Mouse (Mus musculus) C2C12 (cell line): Measurements from ENCODE around the gene Kcnj15. TPM values are rescaled to one million over a fixed set of nuclear protein-coding genes. Genes with fewer than 3 reads are reported as not detected.
A peak's percentile ranks its signal among the peaks of the same experiment; 100 is the strongest.

ENCODE experiments used
- H3K27me3 ChIP-seq: one replicate; pipeline ENCODE4 v1.6.1; 2011; ENCODE audit not compliant: control insufficient read depth, insufficient read depth, insufficient read length
- H3K36me3 ChIP-seq: one replicate; pipeline ENCODE4 v1.6.1; 2011; ENCODE audit not compliant: control insufficient read depth, insufficient read depth
- H3K4me3 ChIP-seq: one replicate; pipeline ENCODE4 v1.5.1; 2011; ENCODE audit warnings: mild to moderate bottlenecking, control low read depth; ENCODE audit not compliant: poor library complexity, insufficient read depth, severe bottlenecking
- H3K79me2 ChIP-seq: one replicate; pipeline ENCODE4 v1.6.1; 2011; ENCODE audit not compliant: control insufficient read depth, insufficient read depth
- H3K79me3 ChIP-seq: one replicate; pipeline ENCODE4 v1.6.1; 2011; ENCODE audit warnings: low read depth, control low read depth
- H3ac ChIP-seq: one replicate; pipeline ENCODE3; 2011; ENCODE audit warnings: low read depth; ENCODE audit not compliant: control insufficient read depth, insufficient read length
- CEBPB ChIP-seq: IDR thresholded peaks from one replicate; pipeline ENCODE4 v1.6.1; 2011; ENCODE audit warnings: low read depth, mild to moderate bottlenecking, control low read depth, moderate library complexity
- CTCF ChIP-seq: IDR thresholded peaks from one replicate; pipeline ENCODE4 v1.5.1; 2011; ENCODE audit not compliant: control insufficient read depth, insufficient read depth, insufficient read length
- FOSL1 ChIP-seq: IDR thresholded peaks from one replicate; pipeline ENCODE4 v1.8.0; 2011; ENCODE audit warnings: mild to moderate bottlenecking, low read length; ENCODE audit not compliant: poor library complexity, insufficient read depth, severe bottlenecking
- MAX ChIP-seq: IDR thresholded peaks from one replicate; pipeline ENCODE4 v1.6.1; 2011; ENCODE audit warnings: mild to moderate bottlenecking, control low read depth
- MYOD1 ChIP-seq: IDR thresholded peaks from one replicate; pipeline ENCODE4 v1.6.1; 2011; ENCODE audit warnings: low read depth; ENCODE audit not compliant: control insufficient read depth, insufficient read length
- MYOG ChIP-seq: IDR thresholded peaks from one replicate; pipeline ENCODE4 v1.6.1; 2011; ENCODE audit not compliant: control insufficient read depth, insufficient read length; ENCODE audit errors: extremely low read depth
- USF1 ChIP-seq: IDR thresholded peaks from one replicate; pipeline ENCODE4 v1.6.1; 2011; ENCODE audit warnings: low read depth, mild to moderate bottlenecking, control low read depth, moderate library complexity
- polyA plus RNA-seq: library from polyadenylated mRNA; unstranded; fragments of >200 nt; fragmentation: generic; extraction: Trizol; gene quantifications from one replicate; pipeline ENCODE4 v1.2.1, GENCODE M21; 2012; ENCODE audit warnings: missing spikeins

The Kcnj15 gene
- polyA plus RNA-seq, 1 experiment, result 0.22 TPM

DNA sequence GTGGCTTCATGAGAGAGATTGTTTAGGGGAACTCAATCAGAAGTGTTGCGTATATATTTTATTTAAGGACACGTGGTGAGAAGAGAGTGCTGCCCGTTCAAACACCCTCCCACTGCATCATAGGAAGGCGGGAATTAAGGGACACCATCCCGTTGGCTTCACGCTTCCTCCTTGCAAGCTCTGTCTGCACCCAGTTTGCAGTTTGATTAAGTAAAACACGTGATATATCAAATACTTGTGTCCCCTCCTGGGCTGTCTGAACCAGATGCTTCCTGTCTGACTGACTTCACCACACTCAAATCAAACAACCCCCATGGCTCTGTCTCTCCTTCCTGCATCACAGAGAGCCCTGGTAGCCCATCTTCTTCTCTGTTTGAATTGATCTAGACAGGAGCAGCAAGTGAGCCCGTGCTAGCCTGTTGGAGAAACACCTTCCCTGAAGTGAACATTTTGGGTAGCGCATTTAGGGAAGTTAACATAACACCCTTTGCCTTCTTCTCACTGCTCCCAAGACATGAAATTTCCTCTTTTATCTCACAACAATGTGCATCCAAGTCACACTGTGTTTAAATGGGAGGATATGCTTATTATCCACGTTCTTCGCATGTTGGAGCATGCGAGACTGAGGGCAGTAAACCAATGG is 26.8 kb downstream of the Kcnj15 start:
- H3ac ChIP-seq, result no peak overlapping the region
- no peaks in the 10 kb centered on the region for H3K36me3 ChIP-seq
- TF ChIP-seq MYOG (no peak), CTCF (no peak), FOSL1 (no peak), USF1 (no peak), MAX (no peak), MYOD1 (no peak), CEBPB (no peak)
- no peak overlapping the region for H3K4me3 ChIP-seq
- no peaks in the 10 kb centered on the region for H3K79me3 ChIP-seq
- no peaks in the 10 kb centered on the region for H3K79me2 ChIP-seq
- no peaks in the 10 kb centered on the region for H3K27me3 ChIP-seq

DNA sequence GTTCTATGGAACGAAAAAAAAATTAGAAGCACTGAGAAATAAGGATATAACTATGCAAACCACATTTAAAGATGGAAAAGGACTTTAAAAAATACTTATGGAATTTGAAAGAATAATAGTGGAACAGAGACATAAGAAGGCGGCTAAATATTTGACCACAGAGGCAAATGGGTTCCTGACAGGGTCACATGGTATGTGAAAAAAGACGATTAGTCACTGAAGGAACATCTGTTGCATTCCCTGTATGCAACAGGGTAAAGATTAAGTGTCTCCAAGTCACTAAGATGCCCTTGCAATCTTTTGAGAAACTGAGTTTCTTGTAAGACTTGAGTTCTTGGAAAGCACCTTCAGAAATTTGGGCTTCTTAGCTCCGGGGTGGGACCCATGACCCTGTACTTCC is 27.7 kb downstream of the Kcnj15 start:
- no peak for TF ChIP-seq CTCF
- no peak for TF ChIP-seq MYOG
- TF ChIP-seq CEBPB, result no peak
- no peak for TF ChIP-seq FOSL1
- no peak for TF ChIP-seq MAX
- TF ChIP-seq USF1, result peak; percentile 74
- peak; percentile 61 for TF ChIP-seq MYOD1
- Histone ChIP-seq H3K27me3 (no peaks in the 10 kb centered on the region), H3ac (no peak overlapping the region), H3K4me3 (no peak overlapping the region), H3K79me2 (no peaks in the 10 kb centered on the region), H3K79me3 (no peaks in the 10 kb centered on the region), H3K36me3 (no peaks in the 10 kb centered on the region)

DNA sequence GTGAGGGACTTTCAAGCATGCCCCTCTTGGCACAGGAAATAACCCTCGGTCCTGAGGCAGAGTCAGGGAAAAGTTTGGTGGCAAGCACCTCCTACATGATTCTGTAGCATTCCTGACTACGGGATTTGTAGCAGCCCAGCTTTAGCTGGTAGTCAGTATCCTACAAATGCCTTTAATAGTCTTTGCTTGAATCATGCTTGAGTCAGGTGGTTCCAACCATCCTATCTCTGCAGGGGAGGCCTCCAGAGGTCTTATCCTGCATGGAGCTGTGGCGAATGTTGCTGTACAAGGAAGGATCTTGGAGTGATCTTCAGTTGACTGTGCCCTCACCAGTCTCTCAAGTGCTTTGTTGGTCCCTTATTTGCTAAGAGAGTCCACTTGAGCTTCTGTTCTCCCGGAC is 28.4 kb downstream of the Kcnj15 start:
- no peak overlapping the region for H3ac ChIP-seq
- H3K4me3 ChIP-seq, result no peak overlapping the region
- no peaks in the 10 kb centered on the region for H3K79me3 ChIP-seq
- no peaks in the 10 kb centered on the region for H3K36me3 ChIP-seq
- TF ChIP-seq CEBPB (no peak), MAX (no peak), FOSL1 (no peak), CTCF (no peak), MYOD1 (no peak), USF1 (no peak), MYOG (no peak)
- no peaks in the 10 kb centered on the region for H3K27me3 ChIP-seq
- H3K79me2 ChIP-seq, result no peaks in the 10 kb centered on the region

DNA sequence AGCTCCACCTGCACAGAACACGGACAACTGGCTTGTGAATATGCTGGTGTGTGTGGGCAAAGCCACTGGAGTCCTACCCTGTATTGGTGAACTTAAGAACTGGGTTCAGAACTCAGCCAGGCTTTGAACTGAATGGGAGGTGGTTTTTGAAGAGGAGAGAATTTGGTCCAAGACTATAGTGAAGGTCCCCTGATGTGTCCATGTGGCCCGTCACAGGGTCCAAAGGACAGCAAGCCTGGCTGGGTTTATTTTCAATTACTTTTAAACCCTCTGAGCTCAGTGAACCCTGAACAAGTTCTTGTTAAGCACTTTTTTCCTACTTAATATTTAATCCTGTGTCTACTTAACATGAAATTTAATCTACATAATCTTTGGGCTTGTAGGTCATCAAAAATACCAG is 30.3 kb downstream of the Kcnj15 start:
- no peak for TF ChIP-seq CEBPB
- TF ChIP-seq FOSL1, result no peak
- TF ChIP-seq CTCF, result no peak
- TF ChIP-seq USF1, result no peak
- no peaks in the 10 kb centered on the region for H3K79me3 ChIP-seq
- H3K36me3 ChIP-seq, result no peaks in the 10 kb centered on the region
- H3ac ChIP-seq, result no peak overlapping the region
- no peaks in the 10 kb centered on the region for H3K27me3 ChIP-seq
- H3K4me3 ChIP-seq, result no peak overlapping the region
- no peaks in the 10 kb centered on the region for H3K79me2 ChIP-seq

DNA sequence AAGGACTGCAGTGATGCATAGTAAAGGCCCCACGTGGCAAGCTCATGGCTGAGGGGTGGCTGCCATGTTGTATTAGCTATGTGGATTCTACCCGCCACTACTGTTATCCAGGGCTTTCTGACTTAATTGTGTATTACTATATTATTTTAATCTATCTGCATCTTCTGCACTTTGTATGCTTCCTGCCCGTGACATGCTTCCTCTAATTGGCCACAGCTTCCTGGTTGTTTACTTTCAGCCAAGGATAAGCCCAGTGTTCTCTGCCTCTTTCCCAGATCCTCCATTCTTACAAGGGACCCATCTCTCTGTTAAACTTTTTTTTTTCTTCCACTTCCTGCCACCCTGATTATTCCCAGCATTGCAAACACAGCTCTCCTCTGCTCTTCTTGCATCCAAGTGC is 32.0 kb downstream of the Kcnj15 start:
- no peak for TF ChIP-seq FOSL1
- no peak for TF ChIP-seq MAX
- no peak for TF ChIP-seq MYOG
- TF ChIP-seq MYOD1, result no peak
- TF ChIP-seq CEBPB, result no peak
- no peak for TF ChIP-seq CTCF
- no peak for TF ChIP-seq USF1
- H3K79me3 ChIP-seq, result no peaks in the 10 kb centered on the region
- H3K27me3 ChIP-seq, result no peaks in the 10 kb centered on the region
- no peaks in the 10 kb centered on the region for H3K79me2 ChIP-seq
- H3ac ChIP-seq, result no peak overlapping the region
- no peak overlapping the region for H3K4me3 ChIP-seq
- no peaks in the 10 kb centered on the region for H3K36me3 ChIP-seq

DNA sequence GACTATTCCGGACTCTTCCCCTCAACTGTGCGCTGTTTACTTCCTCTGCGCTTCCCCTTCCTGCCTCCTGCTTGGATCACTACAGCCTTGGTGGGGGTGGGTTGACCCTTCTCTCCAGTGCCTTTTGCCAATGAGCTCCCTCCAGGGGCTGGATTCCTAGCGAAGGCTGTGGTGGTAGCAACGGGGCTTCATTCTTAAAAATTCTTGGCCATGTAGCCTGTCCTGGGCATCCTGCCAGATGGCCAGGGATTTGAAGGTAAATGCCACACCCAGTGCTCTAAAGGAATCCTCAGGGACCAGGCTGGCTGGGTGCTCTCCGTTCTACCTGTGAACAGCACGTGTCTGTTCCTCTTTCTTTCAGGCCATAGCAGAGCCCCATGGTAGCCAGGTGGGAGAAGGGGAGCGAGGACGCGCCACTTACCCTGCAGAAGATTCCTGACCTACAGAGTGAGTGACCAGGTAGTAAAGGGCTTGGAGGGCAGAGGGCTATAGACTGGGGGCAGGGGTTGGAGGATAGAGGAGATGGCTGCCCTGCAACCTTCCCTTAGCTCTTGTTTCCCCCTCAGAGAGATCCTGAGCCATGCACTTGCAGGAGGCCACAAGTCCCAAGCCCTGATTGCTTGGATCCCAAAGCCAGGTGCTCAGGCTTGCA is 34.2 kb downstream of the Kcnj15 start:
- H3ac ChIP-seq, result no peak overlapping the region
- no peaks in the 10 kb centered on the region for H3K79me3 ChIP-seq
- TF ChIP-seq USF1 (no peak), MYOG (no peak), FOSL1 (no peak), MAX (no peak)
- no peaks in the 10 kb centered on the region for H3K36me3 ChIP-seq
- no peaks in the 10 kb centered on the region for H3K27me3 ChIP-seq
- H3K79me2 ChIP-seq, result no peaks in the 10 kb centered on the region
- no peak overlapping the region for H3K4me3 ChIP-seq
